Mouse (Mus musculus) CD4-positive, CD25-positive, alpha-beta regulatory T cell, adult 4 months (primary cell): Measurements from ENCODE around the gene 3100002H09Rik. TPM values are rescaled to one million over a fixed set of nuclear protein-coding genes. Genes with fewer than 3 reads are reported as not detected.

Source experiments
- polyA plus RNA-seq, 2 experiments: library from polyadenylated mRNA; unstranded; fragments of 100-300 nt; shearing (Covaris generic); gene quantifications; one replicate each; pipeline ENCODE4 v1.2.1; 2017

3100002H09Rik gene
- polyA plus RNA-seq, 2 experiments from 2014 or later, result not detected

Other genes with a start within 250 kb of the 3100002H09Rik start
- gene Pou3f1, start 46.0 kb upstream of the 3100002H09Rik start, polyA plus RNA-seq, result not detected
- 10 to 100 TPM; 83.1 to 87.9 TPM for gene Utp11, start 82.8 kb upstream of the 3100002H09Rik start, polyA plus RNA-seq
- gene Fhl3, start 89.9 kb upstream of the 3100002H09Rik start, polyA plus RNA-seq, result 10 to 100 TPM in 1 of 2 experiments, 1 to 10 TPM in 1; 6.6 to 11.0 TPM
- gene Sf3a3, start 104.0 kb upstream of the 3100002H09Rik start, polyA plus RNA-seq, result 100 to 1,000 TPM; 104 to 108 TPM
- gene Inpp5b, start 131.0 kb upstream of the 3100002H09Rik start, polyA plus RNA-seq, result 100 to 1,000 TPM in 1 of 2 experiments, 10 to 100 TPM in 1; 88.0 to 146 TPM
- 10 to 100 TPM; 16.0 to 16.7 TPM for gene Mtf1, start 191.3 kb upstream of the 3100002H09Rik start, polyA plus RNA-seq
- gene Yrdc, start 239.9 kb upstream of the 3100002H09Rik start, polyA plus RNA-seq, result 1 to 10 TPM; 4.9 to 5.6 TPM
- gene 1110065P20Rik, start 240.4 kb upstream of the 3100002H09Rik start, polyA plus RNA-seq, result 1 to 10 TPM; 2.3 to 3.3 TPM